Mouse (Mus musculus) thymus, postnatal 36 days (tissue): ENCODE data around the gene Stard7.

ENCODE experiments used
- DNase-seq, 2 experiments: peaks; one replicate each; pipeline ENCODE4 v3.0.0; 2022; ENCODE audit warnings: mixed read lengths in 2 of 2

Gene Stard7

GRCm38 (mm10) chr2:127323667-127324066, 53.6 kb downstream of the Stard7 start:
- DNase-seq: peak in 1 of 2 experiments; percentile 9

DNA sequence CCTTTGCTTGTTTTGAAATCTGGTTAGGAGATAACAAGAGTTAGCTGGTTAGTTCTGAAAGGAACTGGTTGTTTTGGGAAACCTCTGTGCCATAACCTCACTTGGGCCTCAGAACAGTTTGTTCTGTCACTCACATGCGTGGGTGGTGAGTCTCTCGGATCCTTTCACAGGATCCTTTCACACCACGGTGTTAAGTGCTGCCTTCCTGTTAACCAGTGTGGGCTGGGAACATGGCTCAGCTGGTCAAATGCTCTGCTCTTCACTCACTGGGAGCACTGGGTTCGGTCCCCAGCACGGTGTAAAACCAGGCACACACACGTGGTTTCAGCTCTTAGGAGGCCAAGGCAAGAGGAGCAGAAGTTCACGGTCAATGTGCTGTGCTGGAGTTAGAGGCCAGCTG, 54.4 kb downstream of the Stard7 start:
- DNase-seq: no peak

- peak; percentile 40 to 62 for DNase-seq
Observed at GRCm38 (mm10) chr2:127328090-127328851, 58.3 kb downstream of the Stard7 start.

DNA sequence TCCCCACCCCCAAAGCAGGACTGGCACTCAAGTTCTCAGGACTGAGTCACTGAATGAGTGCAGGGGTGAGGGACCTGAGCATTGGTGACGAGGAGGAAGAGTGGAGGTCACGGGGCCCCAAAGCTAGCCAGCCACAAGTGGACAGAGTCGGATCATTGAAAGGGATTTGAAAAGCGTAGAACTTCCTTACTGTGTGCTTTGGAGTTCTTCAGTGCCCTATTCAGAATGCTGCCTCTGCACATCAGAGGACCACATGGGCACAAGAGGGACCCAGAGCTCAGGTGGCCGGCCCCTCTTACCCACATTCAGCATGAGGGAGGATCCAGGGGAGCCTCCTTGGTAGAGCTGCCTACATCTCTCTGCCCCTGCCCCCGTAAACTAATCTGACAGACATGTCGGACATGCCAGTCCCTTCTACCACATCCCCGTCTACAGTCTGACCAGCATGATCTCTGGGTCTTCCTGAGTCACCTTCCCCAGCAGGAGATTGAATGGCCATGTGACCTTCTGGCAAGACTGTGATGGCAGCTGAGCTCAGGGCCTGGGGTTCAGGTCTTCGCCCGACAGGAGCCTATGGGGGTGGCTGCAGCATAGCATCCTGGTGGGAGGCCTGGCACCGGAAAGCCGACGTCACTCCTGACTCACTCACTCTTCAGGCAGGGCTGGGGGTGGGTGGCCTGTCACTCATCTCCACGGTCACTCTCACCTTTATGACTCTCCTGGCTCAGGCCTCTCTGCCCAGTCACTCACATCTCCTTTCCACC, 63.0 kb downstream of the Stard7 start:
- DNase-seq: peak; percentile 74 to 86

DNA sequence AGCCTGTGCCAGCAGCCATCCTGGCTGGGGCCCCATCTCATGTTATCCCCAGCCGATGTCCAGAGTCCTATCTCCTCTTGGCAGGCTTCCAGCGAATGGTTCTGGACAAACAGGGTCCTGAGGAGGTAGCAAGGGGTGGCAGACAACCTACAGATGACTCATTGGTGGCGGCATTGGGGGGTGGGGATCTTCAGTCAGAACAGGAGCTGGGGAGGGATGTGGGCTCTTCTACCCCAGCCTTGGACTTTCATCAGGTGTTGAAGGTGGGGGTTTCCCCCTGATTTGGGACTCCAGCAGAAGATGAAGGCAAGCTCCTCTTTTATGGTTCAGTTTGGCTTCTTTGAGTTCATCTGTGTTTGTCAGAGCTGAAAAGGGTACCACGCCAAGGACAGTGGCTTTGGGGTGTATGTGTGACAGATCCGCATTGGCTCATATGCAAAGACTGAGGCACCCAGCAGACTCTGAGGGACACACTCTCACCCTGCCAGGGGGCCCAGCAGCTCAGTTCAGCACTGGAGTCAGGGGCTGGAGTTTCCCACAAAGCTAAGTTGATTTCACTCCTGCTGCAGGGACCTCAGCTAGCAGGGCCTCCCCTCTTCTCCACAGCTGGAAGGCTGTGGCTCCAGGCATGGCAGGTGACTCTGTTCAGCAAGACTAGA, 64.1 kb downstream of the Stard7 start:
- peak; percentile 66 to 78 for DNase-seq

- DNase-seq: peak; percentile 90 to 93
Observed at GRCm38 (mm10) chr2:127335078-127335541, 65.1 kb downstream of the Stard7 start.

- DNase-seq: peak; percentile 97 to 99
Observed at GRCm38 (mm10) chr2:127335767-127336496, 65.9 kb downstream of the Stard7 start, which contains the start of gene Dusp2. Gene Dusp2 (plus strand): TSS chr2:127336159.

DNA sequence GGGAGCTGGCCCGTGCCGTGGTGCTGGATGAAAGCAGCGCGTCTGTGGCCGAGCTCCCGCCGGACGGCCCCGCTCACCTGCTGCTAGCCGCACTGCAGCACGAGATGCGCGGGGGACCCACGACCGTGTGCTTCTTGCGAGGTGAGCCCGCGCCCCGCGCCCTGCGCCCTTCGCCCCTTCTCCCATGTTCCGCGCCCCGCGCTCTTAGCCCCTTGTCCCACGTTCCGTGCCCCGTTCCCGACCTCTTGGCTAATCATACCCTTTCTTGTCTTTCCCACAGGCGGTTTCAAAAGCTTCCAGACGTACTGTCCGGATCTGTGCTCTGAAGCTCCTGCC, 66.4 kb downstream of the Stard7 start:
- DNase-seq: peak in 1 of 2 experiments; percentile 40

DNA sequence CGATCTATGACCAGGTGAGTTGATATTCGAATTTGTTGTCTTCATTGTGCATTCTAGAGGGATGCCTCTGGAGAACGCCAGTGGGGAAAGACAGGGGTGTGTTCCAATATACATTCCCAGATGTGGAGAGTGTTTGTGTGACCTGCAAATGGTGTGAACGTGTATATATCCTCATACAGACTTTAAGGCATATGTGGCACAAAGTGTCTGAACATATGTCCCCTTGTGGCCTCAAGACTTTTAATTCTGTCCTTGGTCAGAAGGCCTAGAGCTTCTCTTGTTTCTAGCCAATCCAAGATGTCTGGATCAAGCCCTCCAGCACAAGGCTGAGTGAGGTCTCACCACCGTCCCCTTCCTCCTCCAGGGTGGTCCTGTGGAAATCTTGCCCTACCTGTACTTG, 66.9 kb downstream of the Stard7 start:
- peak in 1 of 2 experiments; percentile 41 for DNase-seq

GRCm38 (mm10) chr2:127337531-127337930, 67.5 kb downstream of the Stard7 start:
- peak; percentile 73 to 86 for DNase-seq

- peak in 1 of 2 experiments; percentile 39 for DNase-seq
Observed at GRCm38 (mm10) chr2:127338012-127338411, 68.0 kb downstream of the Stard7 start.

DNA sequence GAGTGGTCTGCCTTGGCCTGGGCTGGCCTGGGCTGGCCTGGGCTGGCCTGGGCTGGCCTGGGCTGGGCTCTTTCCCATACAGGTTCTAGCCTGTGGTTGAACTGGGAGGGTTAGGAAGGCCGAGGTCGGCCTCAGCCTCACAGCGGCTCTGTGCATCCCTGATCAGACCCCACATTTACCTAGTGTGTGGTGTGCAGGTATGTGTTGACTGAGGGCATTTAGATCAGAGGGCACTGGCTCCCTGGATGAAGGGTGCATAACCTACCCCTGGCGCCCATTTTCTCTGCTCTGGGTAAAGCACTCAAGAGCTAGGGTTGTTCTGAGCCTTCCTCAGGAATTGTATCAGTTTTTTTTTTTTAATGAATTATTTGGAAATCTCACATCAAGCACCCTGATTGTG, 68.4 kb downstream of the Stard7 start, which contains the start of gene Astl:
TSS of gene Astl (plus strand) at position 224 of the 400 bp plus-strand sequence.
- DNase-seq: peak in 1 of 2 experiments; percentile 37

GRCm38 (mm10) chr2:127338833-127339232, 68.8 kb downstream of the Stard7 start:
- DNase-seq: peak; percentile 54 to 72

GRCm38 (mm10) chr2:127339262-127339661, 69.2 kb downstream of the Stard7 start:
- no peak for DNase-seq

- DNase-seq: peak; percentile 79 to 81
Observed at GRCm38 (mm10) chr2:127341159-127341558, 71.1 kb downstream of the Stard7 start.

DNA sequence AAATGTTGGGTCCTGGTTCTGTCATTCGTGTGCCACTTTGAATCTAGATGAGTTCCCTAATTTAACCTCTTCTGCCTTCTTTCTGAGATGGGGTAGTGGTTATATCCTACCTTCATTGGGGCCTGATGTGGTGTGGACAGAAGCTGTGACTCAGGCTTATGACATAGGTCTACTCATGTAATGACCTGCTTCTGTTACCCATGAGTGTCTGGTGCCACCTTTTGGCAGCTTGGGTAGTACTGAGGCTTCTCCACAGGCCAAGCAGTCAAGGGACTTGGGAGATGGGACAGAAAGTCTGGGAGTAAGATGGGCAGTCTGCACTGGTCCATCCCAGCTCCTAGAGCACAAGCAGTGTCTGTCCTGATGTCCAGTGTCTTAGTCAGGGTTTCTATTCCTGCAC, 76.3 kb downstream of the Stard7 start:
- peak in 1 of 2 experiments; percentile 46 for DNase-seq

DNA sequence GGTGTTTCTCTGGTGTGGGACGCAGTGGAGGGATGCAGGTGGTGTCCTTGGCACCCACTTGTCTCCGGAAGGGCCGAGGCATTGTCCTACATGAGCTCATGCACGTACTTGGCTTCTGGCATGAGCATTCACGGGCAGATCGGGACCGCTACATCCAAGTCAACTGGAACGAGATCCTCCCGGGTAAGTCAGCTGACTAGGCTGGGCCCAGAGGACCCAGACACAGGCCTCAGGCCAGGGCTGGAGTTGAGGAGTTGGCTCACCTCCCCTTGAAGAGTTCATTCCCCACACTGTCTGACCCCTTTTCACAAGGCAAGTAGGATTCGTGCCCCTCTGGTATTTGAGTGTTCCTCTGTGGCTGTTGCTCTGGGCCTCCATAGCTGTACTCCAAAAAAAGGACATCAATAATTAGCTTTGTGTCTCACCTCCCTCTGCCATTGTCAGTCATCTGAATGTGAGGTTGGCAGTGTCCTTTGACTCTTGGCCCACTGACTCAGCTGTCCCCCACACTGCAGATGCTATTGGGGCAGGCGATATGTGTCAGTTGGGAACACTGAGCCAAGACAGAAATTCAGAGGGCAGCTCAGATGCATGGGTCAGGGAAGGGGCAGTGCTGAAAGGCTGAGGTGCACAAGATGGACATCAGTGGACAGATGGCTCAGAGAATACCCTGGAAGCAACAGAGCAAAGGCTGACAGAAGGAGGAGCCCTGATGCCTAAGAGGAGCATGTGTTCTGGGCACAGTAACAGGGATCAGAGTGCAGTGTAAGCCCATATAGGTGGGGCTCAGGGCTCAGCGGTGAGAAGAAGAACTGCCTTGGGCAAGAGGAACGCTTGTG, 77.3 kb downstream of the Stard7 start:
- DNase-seq: no peak
